Mouse (Mus musculus): Measurements from ENCODE around the gene Pctp. TPM values are rescaled to one million over a fixed set of nuclear protein-coding genes. Genes with fewer than 3 reads are reported as not detected.

The Pctp gene
- polyA plus RNA-seq, 1 experiment from 2014 or later: 21.4 TPM

DNA sequence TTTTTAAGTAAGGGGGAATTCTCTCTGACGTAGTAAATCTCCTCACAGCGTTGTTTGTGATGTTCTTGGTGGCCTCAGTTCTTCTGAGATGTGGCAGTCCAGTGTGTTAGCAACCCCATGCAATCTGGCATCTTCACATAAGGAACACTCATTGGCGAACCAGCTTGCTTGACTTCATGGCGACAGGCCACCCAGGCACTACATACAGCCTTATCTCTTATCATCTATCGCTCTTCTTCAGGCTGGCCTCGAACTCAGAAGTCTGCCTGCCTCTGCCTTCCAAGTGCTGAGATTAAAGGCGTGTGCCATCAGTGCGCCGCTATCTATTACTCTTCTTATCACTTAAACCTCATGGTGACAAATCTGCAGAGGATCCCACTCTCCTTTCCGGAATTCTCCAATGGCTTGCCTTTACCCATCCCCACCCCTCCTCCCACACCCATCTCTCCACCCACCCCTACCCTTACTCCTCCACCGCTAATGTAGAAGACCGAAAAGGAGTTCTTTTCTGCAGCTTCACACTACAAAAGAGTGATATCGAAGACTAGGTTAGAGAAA lies 27.2 kb upstream of the Pctp start, which contains the start of gene Tmem100:
Tmem100 (plus strand) TSS at position 508 of the 558 bp plus-strand sequence.
- H3K4me3 ChIP-seq: peak within 1 kb of the TSS; percentile 47
- H3K9me3 ChIP-seq: no peaks in the 10 kb centered on the region
- 54% methylated on average over 13 of the region's 13 CpGs for WGBS
- H3K27ac ChIP-seq: peak within 1 kb of the TSS; percentile 48; the same call in 1 of the 2 replicates
- H3K27me3 ChIP-seq (ENCODE audit: poor library complexity, severe bottlenecking): peaks cover 61% of the 10 kb centered on the region
- DNase-seq (ENCODE audit: extremely low spot score, low spot score): no peak
- no peaks in the 10 kb centered on the region for H3K36me3 ChIP-seq (replicated peaks)
- peaks cover 51% of the 10 kb centered on the region for H3K4me1 ChIP-seq

DNA sequence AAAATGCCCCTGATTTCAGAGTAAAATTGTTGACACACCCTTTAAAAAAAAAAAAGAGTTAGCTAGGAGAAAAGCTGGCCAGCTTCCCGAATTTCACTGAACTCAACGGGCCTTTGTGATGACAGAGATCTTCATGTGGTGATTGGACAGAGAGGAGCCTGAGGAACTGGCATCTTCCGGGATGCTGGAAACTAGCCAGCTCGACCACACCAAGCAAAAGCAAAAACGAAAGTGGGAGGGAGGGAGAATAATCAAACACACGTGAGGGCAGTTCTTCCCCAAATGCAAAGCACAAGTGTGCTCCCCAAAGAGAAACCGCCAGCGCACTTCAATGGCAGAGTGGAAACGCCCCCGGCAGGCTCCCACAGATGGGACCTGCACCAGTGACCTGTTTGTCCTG lies 26.7 kb upstream of the Pctp start:
- no peaks in the 10 kb centered on the region for H3K9me3 ChIP-seq
- WGBS: 52% methylated on average over 10 of the region's 10 CpGs
- H3K4me1 ChIP-seq: peaks cover 54% of the 10 kb centered on the region
- peaks cover 61% of the 10 kb centered on the region for H3K27me3 ChIP-seq (ENCODE audit: poor library complexity, severe bottlenecking)
- no peak overlapping the region for H3K4me3 ChIP-seq
- H3K36me3 ChIP-seq (replicated peaks): no peaks in the 10 kb centered on the region
- no peak overlapping the region for H3K27ac ChIP-seq
- DNase-seq (ENCODE audit: extremely low spot score, low spot score): no peak

GRCm38 (mm10) chr11:90028746-90029145 lies 26.1 kb upstream of the Pctp start:
- Histone ChIP-seq H3K36me3 (replicated peaks) (no peaks in the 10 kb centered on the region), H3K9me3 (no peaks in the 10 kb centered on the region), H3K27me3 (ENCODE audit: poor library complexity, severe bottlenecking) (peaks cover 61% of the 10 kb centered on the region), H3K4me1 (peaks cover 54% of the 10 kb centered on the region), H3K4me3 (no peak overlapping the region), H3K27ac (no peak overlapping the region)
- 92% methylated on average over 8 of the region's 8 CpGs for WGBS
- DNase-seq (ENCODE audit: extremely low spot score, low spot score): no peak

GRCm38 (mm10) chr11:90027216-90027615 lies 24.5 kb upstream of the Pctp start:
- 61% methylated on average over 7 of the region's 7 CpGs for WGBS
- DNase-seq (ENCODE audit: extremely low spot score, low spot score): no peak
- Histone ChIP-seq H3K4me1 (peaks cover 44% of the 10 kb centered on the region), H3K9me3 (no peaks in the 10 kb centered on the region), H3K4me3 (no peak overlapping the region), H3K27me3 (ENCODE audit: poor library complexity, severe bottlenecking) (peaks cover 48% of the 10 kb centered on the region), H3K36me3 (replicated peaks) (no peaks in the 10 kb centered on the region), H3K27ac (no peak overlapping the region)

DNA sequence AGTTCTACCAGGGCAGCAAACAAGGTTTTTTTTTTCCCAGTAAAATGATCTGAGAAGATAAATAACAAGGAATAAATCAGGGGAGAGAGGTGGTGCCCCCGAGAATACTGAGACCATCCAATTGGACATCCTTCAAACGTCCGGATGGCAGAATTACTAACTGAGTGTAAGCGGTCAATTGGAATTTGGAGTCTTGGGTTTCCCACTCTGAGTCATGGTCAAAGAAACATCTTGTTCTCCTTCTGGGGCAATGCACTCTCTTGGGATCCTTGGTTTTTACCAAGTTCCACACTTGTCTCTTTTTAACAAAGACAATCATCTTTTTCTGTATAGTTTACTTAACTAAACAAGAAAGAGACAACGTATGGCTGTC lies 24.1 kb upstream of the Pctp start:
- no peaks in the 10 kb centered on the region for H3K9me3 ChIP-seq
- peaks cover 44% of the 10 kb centered on the region for H3K27me3 ChIP-seq (ENCODE audit: poor library complexity, severe bottlenecking)
- no peak overlapping the region for H3K27ac ChIP-seq
- H3K36me3 ChIP-seq (replicated peaks): no peaks in the 10 kb centered on the region
- no peak overlapping the region for H3K4me3 ChIP-seq
- 79% methylated on average over 5 of the region's 5 CpGs for WGBS
- H3K4me1 ChIP-seq: peaks cover 41% of the 10 kb centered on the region
- no peak for DNase-seq (ENCODE audit: extremely low spot score, low spot score)

DNA sequence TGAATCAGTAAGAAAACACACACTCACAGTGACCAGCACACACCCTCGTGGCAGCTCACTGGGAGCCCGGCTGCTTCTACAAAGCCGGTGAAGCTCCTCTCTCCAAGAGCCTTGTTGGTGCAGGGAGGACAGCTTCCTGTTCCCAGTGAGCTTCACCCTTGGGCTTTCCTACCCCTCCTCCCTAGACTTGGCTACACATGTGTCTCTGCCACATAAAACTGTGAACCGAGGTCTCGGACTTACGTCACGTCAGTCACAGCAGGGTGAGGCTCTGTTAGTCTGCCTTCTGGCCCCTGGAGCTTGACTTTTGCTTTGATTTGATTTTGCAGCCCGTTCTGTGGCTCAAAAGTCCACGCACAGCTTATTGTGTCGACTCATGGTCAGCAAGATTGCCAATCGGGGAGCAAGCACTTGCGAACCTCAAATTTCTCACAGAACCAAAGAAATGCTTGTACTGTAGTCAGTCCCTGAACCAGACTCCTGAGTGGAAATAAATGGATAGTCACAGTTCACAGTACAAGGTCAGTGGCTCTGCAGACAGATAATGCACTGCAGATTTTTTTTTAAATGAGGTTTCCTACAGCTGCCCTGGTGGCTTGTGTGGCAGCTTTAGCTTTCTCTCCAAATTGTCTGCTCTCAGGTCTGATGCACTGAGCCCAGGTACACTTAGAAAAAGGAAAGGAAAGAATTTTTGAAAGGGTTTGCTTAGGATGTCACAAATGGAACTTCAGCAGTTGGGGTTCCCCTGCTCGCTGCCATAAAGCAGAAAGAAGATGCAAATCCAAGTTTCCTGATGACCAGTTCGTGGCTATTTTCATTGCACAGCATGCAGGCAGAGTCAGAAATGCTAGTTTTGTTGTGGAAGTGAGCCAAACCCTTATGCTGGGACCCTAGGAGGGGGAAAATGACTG lies 23.5 kb upstream of the Pctp start:
- 71% methylated on average over 14 of the region's 14 CpGs for WGBS
- no peaks in the 10 kb centered on the region for H3K9me3 ChIP-seq
- no peak overlapping the region for H3K4me3 ChIP-seq
- peaks cover 35% of the 10 kb centered on the region for H3K4me1 ChIP-seq
- H3K27me3 ChIP-seq (ENCODE audit: poor library complexity, severe bottlenecking): peaks cover 37% of the 10 kb centered on the region
- H3K27ac ChIP-seq: peak overlapping the region; percentile 35; the same call in 1 of the 2 replicates
- no peak for DNase-seq (ENCODE audit: extremely low spot score, low spot score)
- no peaks in the 10 kb centered on the region for H3K36me3 ChIP-seq (replicated peaks)

DNA sequence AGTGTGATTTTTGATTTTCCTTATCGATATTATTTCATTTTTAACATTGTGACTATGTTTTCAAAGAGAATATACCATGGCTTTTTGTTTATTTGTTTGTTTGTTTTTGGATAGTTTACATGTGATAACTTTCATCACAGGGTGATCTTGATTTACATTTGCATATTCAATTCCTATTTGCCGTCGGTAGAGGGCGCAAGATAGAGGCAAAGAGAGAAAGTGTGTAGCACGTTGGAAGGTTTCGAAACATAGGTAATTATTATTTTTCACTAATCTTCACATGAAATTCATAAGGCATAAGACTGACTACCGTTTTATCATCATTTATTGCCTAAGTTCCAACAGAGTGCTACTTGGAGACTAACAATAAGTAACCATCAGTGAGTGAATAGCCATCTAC lies 16.5 kb upstream of the Pctp start:
- Histone ChIP-seq H3K27ac (no peak overlapping the region), H3K4me3 (no peak overlapping the region), H3K9me3 (no peaks in the 10 kb centered on the region), H3K4me1 (peaks cover 6% of the 10 kb centered on the region), H3K27me3 (ENCODE audit: poor library complexity, severe bottlenecking) (no peaks in the 10 kb centered on the region), H3K36me3 (replicated peaks) (no peaks in the 10 kb centered on the region)
- 26% methylated on average over 7 of the region's 7 CpGs for WGBS
- no peak for DNase-seq (ENCODE audit: extremely low spot score, low spot score)

DNA sequence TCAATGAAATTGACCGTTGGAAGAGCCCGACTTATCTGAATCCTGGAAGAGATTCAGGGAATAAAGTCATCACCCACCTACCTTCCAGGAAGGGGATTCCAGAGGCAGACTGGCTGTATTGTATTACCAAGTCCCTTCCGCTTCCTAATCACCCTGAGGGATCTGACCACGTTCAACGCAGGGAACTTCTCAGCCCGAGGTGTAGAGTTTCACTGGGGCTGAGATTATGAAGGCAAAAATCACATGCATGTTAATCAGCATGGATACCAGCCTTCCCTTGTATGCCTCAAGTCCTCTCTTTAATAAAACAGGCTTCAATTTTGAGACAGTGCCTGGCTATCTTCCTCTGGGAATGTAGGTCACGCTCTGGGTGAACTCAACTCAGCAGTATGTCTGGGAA lies 12.6 kb upstream of the Pctp start:
- WGBS: 69% methylated on average over 7 of the region's 7 CpGs
- no peaks in the 10 kb centered on the region for H3K9me3 ChIP-seq
- no peaks in the 10 kb centered on the region for H3K36me3 ChIP-seq (replicated peaks)
- H3K4me1 ChIP-seq: peaks cover 6% of the 10 kb centered on the region
- H3K27ac ChIP-seq: no peak overlapping the region
- H3K27me3 ChIP-seq (ENCODE audit: poor library complexity, severe bottlenecking): no peaks in the 10 kb centered on the region
- H3K4me3 ChIP-seq: no peak overlapping the region
- DNase-seq (ENCODE audit: extremely low spot score, low spot score): no peak

DNA sequence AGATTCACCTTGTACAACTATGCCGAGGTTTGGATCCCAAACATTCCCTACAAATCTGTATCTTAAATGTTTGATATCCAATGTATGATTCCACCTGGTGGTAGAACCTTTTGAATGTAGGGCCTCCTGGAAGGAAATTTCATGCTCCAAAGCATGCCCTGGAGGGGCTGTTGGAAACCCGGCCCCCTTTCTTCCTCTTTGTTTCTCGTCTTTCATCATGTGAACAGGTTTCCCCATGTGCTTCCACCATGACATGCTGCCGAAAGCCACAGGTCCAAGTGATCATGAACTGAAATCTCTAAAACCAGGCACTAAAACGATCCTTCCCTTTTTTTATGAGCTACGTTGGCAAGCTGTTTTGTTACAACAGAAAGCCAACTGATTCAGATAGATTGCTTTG lies 11.0 kb upstream of the Pctp start:
- H3K4me3 ChIP-seq: no peak overlapping the region
- H3K36me3 ChIP-seq (replicated peaks): no peaks in the 10 kb centered on the region
- H3K9me3 ChIP-seq: no peaks in the 10 kb centered on the region
- no peak for DNase-seq (ENCODE audit: extremely low spot score, low spot score)
- WGBS: 89% methylated on average over 6 of the region's 6 CpGs
- H3K4me1 ChIP-seq: peaks cover 6% of the 10 kb centered on the region
- H3K27me3 ChIP-seq (ENCODE audit: poor library complexity, severe bottlenecking): peaks cover 5% of the 10 kb centered on the region; the same call in 1 of the 2 replicates
- H3K27ac ChIP-seq: no peak overlapping the region

DNA sequence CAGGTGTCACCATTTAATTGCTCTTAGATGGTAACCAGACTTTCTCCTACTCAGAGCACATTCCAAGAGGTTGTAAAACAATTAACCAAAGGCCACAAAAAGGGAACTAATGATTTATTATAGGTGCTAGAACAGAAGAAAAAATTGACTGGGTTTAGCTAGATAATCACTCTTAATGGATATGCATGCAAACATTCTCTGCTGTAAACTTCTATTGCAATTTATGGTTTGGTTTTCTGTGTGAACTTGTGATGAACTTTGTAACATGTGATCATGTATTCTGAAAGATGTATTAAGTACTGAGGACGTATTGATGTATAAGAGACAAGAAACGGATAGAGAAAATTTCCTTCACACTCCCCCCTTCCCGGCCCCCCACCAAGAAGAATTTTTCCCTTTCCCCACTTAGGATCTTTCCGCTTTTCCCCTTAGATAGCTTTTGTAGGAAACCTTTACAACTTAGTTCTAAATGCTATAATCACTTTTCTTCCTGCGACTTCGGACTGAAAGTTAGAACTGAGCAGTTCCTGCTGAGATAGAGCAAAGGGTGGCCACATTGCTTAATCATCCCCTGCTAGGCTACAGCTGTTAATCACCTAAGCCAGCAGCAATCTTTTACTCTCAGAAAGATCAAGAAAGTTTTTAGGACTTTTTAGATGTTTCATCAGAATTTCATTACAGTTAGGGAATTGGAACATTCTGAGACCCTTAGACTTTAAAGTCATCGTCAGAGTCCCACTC lies 5.3 kb upstream of the Pctp start:
- Histone ChIP-seq H3K36me3 (replicated peaks) (no peaks in the 10 kb centered on the region), H3K4me1 (0 out of 2 replicates have a peak, but pooled peaks cover under 1% of the 10 kb centered on the region), H3K9me3 (no peaks in the 10 kb centered on the region), H3K27me3 (ENCODE audit: poor library complexity, severe bottlenecking) (peaks cover 9% of the 10 kb centered on the region; the same call in 1 of the 2 replicates), H3K27ac (no peak overlapping the region), H3K4me3 (no peak overlapping the region)
- 38% methylated on average over 7 of the region's 7 CpGs for WGBS
- DNase-seq (ENCODE audit: extremely low spot score, low spot score): no peak

GRCm38 (mm10) chr11:90006111-90006510 lies 3.4 kb upstream of the Pctp start:
- Histone ChIP-seq H3K36me3 (replicated peaks) (no peaks in the 10 kb centered on the region), H3K4me1 (peaks cover 14% of the 10 kb centered on the region), H3K9me3 (no peaks in the 10 kb centered on the region), H3K4me3 (no peak overlapping the region), H3K27ac (no peak overlapping the region), H3K27me3 (ENCODE audit: poor library complexity, severe bottlenecking) (peaks cover 9% of the 10 kb centered on the region; the same call in 1 of the 2 replicates)
- DNase-seq (ENCODE audit: extremely low spot score, low spot score): no peak
- WGBS: 85% methylated on average over 4 of the region's 4 CpGs

DNA sequence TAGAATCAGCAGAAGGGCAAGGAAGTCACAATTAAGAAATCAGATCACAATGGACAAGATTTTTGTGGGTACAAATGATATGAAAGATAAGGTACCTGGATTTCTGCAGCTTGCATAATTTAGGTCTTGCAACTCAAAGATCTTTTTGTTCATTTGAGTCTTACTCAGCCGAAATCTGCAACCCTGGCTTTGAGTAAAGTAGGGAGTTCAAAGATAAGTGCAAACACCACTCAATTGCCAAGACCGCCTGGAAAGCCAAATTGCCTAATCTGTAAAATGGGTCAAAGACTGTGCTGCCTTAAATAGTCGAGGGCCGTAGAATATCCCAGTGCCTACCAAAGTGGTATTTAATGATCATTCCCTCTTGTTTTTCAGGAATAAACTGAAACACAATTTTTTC lies 692 bp upstream of the Pctp start:
- Histone ChIP-seq H3K9me3 (no peaks in the 10 kb centered on the region), H3K27ac (no peak overlapping the region), H3K27me3 (ENCODE audit: poor library complexity, severe bottlenecking) (peaks cover 3% of the 10 kb centered on the region; the same call in 1 of the 2 replicates), H3K4me3 (peak overlapping the region; percentile 68; the same call in 1 of the 2 replicates), H3K36me3 (replicated peaks) (no peaks in the 10 kb centered on the region), H3K4me1 (peaks cover 14% of the 10 kb centered on the region)
- 90% methylated on average over 4 of the region's 4 CpGs for WGBS
- no peak for DNase-seq (ENCODE audit: extremely low spot score, low spot score)

Data from forebrain, embryonic 10.5 days (tissue).